Mouse (Mus musculus) hindbrain, embryonic 11.5 days (tissue): ENCODE measurements at regions not wholly inside any gene's neighbourhood (a gene's known extent, or its start where the extent isn't known, plus 50 kb on each side); places are given as distances from the start of the nearest gene placed in this dataset.

Experiments
- ATAC-seq: fragments of 200-750 bp; cut with Nextera tagmentation; 2 replicates; pipeline ENCODE4 v1.8.0; 2017; ENCODE audit warnings: mild to moderate bottlenecking, moderate TSS enrichment, moderate library complexity; ENCODE audit not compliant: low FRiP score
- DNase-seq: peaks from one replicate; pipeline ENCODE4 v3.0.0-alpha.2; 2015; ENCODE audit warnings: low spot score
- H3K27ac ChIP-seq: fragments of 300-500 bp; sonication (generic); 2 replicates; pipeline ENCODE4 v1.5.1; 2014; ENCODE audit warnings: mild to moderate bottlenecking, low read depth, low read length
- H3K27me3 ChIP-seq: fragments of 300-500 bp; sonication (generic); 2 replicates; pipeline ENCODE4 v1.6.1; 2014; ENCODE audit warnings: mild to moderate bottlenecking, low read length, moderate library complexity, mixed read lengths; ENCODE audit not compliant: control insufficient read depth, insufficient read depth
- H3K36me3 ChIP-seq: fragments of 300-500 bp; sonication (generic); 2 replicates; pipeline ENCODE4 v1.6.1; 2014; ENCODE audit warnings: mild to moderate bottlenecking, low read length, moderate library complexity, mixed read lengths; ENCODE audit not compliant: control insufficient read depth, insufficient read depth
- H3K4me1 ChIP-seq: fragments of 300-500 bp; sonication (generic); replicated peaks from 2 replicates; pipeline ENCODE4 v1.6.1; 2014; ENCODE audit warnings: low read length, mixed read lengths; ENCODE audit not compliant: control insufficient read depth, insufficient read depth
- H3K4me2 ChIP-seq: fragments of 300-500 bp; sonication (generic); replicated peaks from 2 replicates; pipeline ENCODE4 v1.6.1; 2014; ENCODE audit warnings: mild to moderate bottlenecking, low read depth, low read length
- H3K4me3 ChIP-seq: fragments of 300-500 bp; sonication (generic); 2 replicates; pipeline ENCODE4 v1.5.1; 2014; ENCODE audit warnings: low read depth, low read length
- H3K9ac ChIP-seq: fragments of 300-500 bp; sonication (generic); 2 replicates; pipeline ENCODE4 v1.6.1; 2014; ENCODE audit warnings: low read depth, low read length
- H3K9me3 ChIP-seq: fragments of 300-500 bp; sonication (generic); 2 replicates; pipeline ENCODE4 v1.6.1; 2016; ENCODE audit warnings: low read length; ENCODE audit not compliant: control insufficient read depth
- WGBS: fragments of 180-500 bp; shearing (Covaris S2); extraction: QIAGEN DNeasy Blood & Tissue Kit; methylation state at CpG from one replicate; pipeline ENCODE4 v1.1.7; 2014; 5-methylcytosine and 5-hydroxymethylcytosine counted together

- no peak overlapping the region for H3K9ac ChIP-seq
- H3K9me3 ChIP-seq: no peaks in the 10 kb centered on the region
- H3K27ac ChIP-seq: no peak overlapping the region
- ATAC-seq (no peak), DNase-seq (no peak)
- no peak overlapping the region for H3K4me2 ChIP-seq
- no peaks in the 10 kb centered on the region for H3K27me3 ChIP-seq
- H3K36me3 ChIP-seq: no peaks in the 10 kb centered on the region
- H3K4me1 ChIP-seq: no peaks in the 10 kb centered on the region
- WGBS: 64% methylated on average over 2 of the region's 2 CpGs
- H3K4me3 ChIP-seq: no peak overlapping the region
Measured at GRCm38 (mm10) chr11:19679041-19679440, 245.1 kb upstream of the Spred2 start.

GRCm38 (mm10) chr11:19679669-19680068 lies 244.5 kb upstream of the Spred2 start:
- Histone ChIP-seq H3K4me2 (no peak overlapping the region), H3K27me3 (no peaks in the 10 kb centered on the region), H3K36me3 (no peaks in the 10 kb centered on the region), H3K4me1 (no peaks in the 10 kb centered on the region), H3K9ac (no peak overlapping the region), H3K27ac (no peak overlapping the region), H3K9me3 (no peaks in the 10 kb centered on the region), H3K4me3 (no peak overlapping the region)
- no peak for ATAC-seq
- 86% methylated on average over 5 of the region's 5 CpGs for WGBS
- no peak for DNase-seq

- Histone ChIP-seq H3K4me1 (no peaks in the 10 kb centered on the region), H3K27ac (no peak overlapping the region), H3K36me3 (no peaks in the 10 kb centered on the region), H3K27me3 (no peaks in the 10 kb centered on the region), H3K9ac (no peak overlapping the region), H3K4me3 (no peak overlapping the region), H3K9me3 (no peaks in the 10 kb centered on the region), H3K4me2 (no peak overlapping the region)
- 68% methylated on average over 3 of the region's 3 CpGs for WGBS
- no peak for DNase-seq
- ATAC-seq: no peak
Measured at GRCm38 (mm10) chr11:19701198-19701597, 223.0 kb upstream of the Spred2 start.

GRCm38 (mm10) chr11:19708821-19709220 lies 215.4 kb upstream of the Spred2 start:
- no peak overlapping the region for H3K4me3 ChIP-seq
- H3K27me3 ChIP-seq: no peaks in the 10 kb centered on the region
- H3K9ac ChIP-seq: no peak overlapping the region
- H3K27ac ChIP-seq: no peak overlapping the region
- no peaks in the 10 kb centered on the region for H3K4me1 ChIP-seq
- ATAC-seq: no peak
- H3K4me2 ChIP-seq: no peak overlapping the region
- H3K36me3 ChIP-seq: no peaks in the 10 kb centered on the region
- WGBS: 85% methylated on average over 6 of the region's 6 CpGs
- DNase-seq: no peak
- H3K9me3 ChIP-seq: no peaks in the 10 kb centered on the region

- Histone ChIP-seq H3K27ac (no peak overlapping the region), H3K27me3 (no peaks in the 10 kb centered on the region), H3K4me2 (no peak overlapping the region), H3K4me3 (no peak overlapping the region), H3K9me3 (no peaks in the 10 kb centered on the region), H3K4me1 (no peaks in the 10 kb centered on the region), H3K36me3 (no peaks in the 10 kb centered on the region), H3K9ac (no peak overlapping the region)
- 71% methylated on average over 8 of the region's 8 CpGs for WGBS
- ATAC-seq: no peak
- DNase-seq: no peak
Measured at GRCm38 (mm10) chr11:19709337-19709736, 214.8 kb upstream of the Spred2 start.

GRCm38 (mm10) chr11:19713091-19713490 lies 211.1 kb upstream of the Spred2 start:
- 64% methylated on average over 8 of the region's 8 CpGs for WGBS
- Histone ChIP-seq H3K4me1 (no peaks in the 10 kb centered on the region), H3K36me3 (no peaks in the 10 kb centered on the region), H3K9me3 (no peaks in the 10 kb centered on the region), H3K27me3 (no peaks in the 10 kb centered on the region), H3K9ac (no peak overlapping the region), H3K27ac (no peak overlapping the region), H3K4me3 (no peak overlapping the region), H3K4me2 (no peak overlapping the region)
- DNase-seq (no peak), ATAC-seq (no peak)

GRCm38 (mm10) chr11:19713597-19713996 lies 210.6 kb upstream of the Spred2 start:
- 84% methylated on average over 20 of the region's 20 CpGs for WGBS
- Histone ChIP-seq H3K27ac (no peak overlapping the region), H3K4me3 (no peak overlapping the region), H3K36me3 (no peaks in the 10 kb centered on the region), H3K9ac (no peak overlapping the region), H3K27me3 (no peaks in the 10 kb centered on the region), H3K4me2 (no peak overlapping the region), H3K9me3 (no peaks in the 10 kb centered on the region), H3K4me1 (no peaks in the 10 kb centered on the region)
- 0 out of 2 replicates have a peak, but pooled peaks have one; percentile 47 for ATAC-seq
- DNase-seq: no peak

GRCm38 (mm10) chr11:19714211-19714610 lies 210.0 kb upstream of the Spred2 start:
- no peak overlapping the region for H3K27ac ChIP-seq
- no peak for DNase-seq
- H3K4me1 ChIP-seq: no peaks in the 10 kb centered on the region
- H3K9me3 ChIP-seq: no peaks in the 10 kb centered on the region
- no peaks in the 10 kb centered on the region for H3K27me3 ChIP-seq
- no peak for ATAC-seq
- H3K36me3 ChIP-seq: no peaks in the 10 kb centered on the region
- WGBS: 53% methylated on average over 5 of the region's 5 CpGs
- H3K4me2 ChIP-seq: no peak overlapping the region
- no peak overlapping the region for H3K4me3 ChIP-seq
- H3K9ac ChIP-seq: no peak overlapping the region

GRCm38 (mm10) chr11:19714888-19715595 lies 209.1 kb upstream of the Spred2 start:
- Histone ChIP-seq H3K27ac (no peak overlapping the region), H3K9ac (no peak overlapping the region), H3K27me3 (no peaks in the 10 kb centered on the region), H3K9me3 (no peaks in the 10 kb centered on the region), H3K4me1 (no peaks in the 10 kb centered on the region), H3K4me2 (no peak overlapping the region), H3K36me3 (no peaks in the 10 kb centered on the region), H3K4me3 (no peak overlapping the region)
- DNase-seq: no peak
- no peak for ATAC-seq
- 28% methylated on average over 8 of the region's 8 CpGs for WGBS
